Mouse (Mus musculus): ENCODE results near the gene Rln1. TPM values are rescaled to one million over a fixed set of nuclear protein-coding genes. Genes with fewer than 3 reads are reported as not detected.

The Rln1 gene
- polyA plus RNA-seq, 1 experiment from 2014 or later: 1.2 TPM

GRCm38 (mm10) chr19:29345636-29346035 is 11.2 kb upstream of the Rln1 start:
- Histone ChIP-seq H3K4me1 (ENCODE audit: control insufficient read depth, insufficient read depth, low read length) (no peaks in the 10 kb centered on the region), H3K27me3 (ENCODE audit: control insufficient read depth, insufficient read depth, low read length) (no peaks in the 10 kb centered on the region), H3K36me3 (ENCODE audit: control insufficient read depth, insufficient read depth, low read length) (no peaks in the 10 kb centered on the region), H3K4me3 (ENCODE audit: low read depth, low read length) (no peak overlapping the region), H3K9me3 (ENCODE audit: control insufficient read depth, low read length) (no peaks in the 10 kb centered on the region), H3K27ac (ENCODE audit: low read depth, low read length) (no peak overlapping the region), H3K9ac (ENCODE audit: low read length) (no peak overlapping the region), H3K4me2 (ENCODE audit: low read depth) (no peak overlapping the region)
- no peak for DNase-seq (ENCODE audit: low spot score)
- ATAC-seq (ENCODE audit: insufficient read depth, low FRiP score, low TSS enrichment): no peak
- whole genome bisulfite sequencing: 82% methylated on average over 6 of the region's 6 CpGs

- H3K9me3 ChIP-seq (ENCODE audit: control insufficient read depth, low read length): no peaks in the 10 kb centered on the region
- H3K36me3 ChIP-seq (ENCODE audit: control insufficient read depth, insufficient read depth, low read length): no peaks in the 10 kb centered on the region
- H3K9ac ChIP-seq (ENCODE audit: low read length): no peak overlapping the region
- ATAC-seq (ENCODE audit: insufficient read depth, low FRiP score, low TSS enrichment) (no peak), DNase-seq (ENCODE audit: low spot score) (no peak)
- H3K4me3 ChIP-seq (ENCODE audit: low read depth, low read length): no peak overlapping the region
- H3K27ac ChIP-seq (ENCODE audit: low read depth, low read length): no peak overlapping the region
- H3K27me3 ChIP-seq (ENCODE audit: control insufficient read depth, insufficient read depth, low read length): no peaks in the 10 kb centered on the region
- H3K4me2 ChIP-seq (ENCODE audit: low read depth): no peak overlapping the region
- no peaks in the 10 kb centered on the region for H3K4me1 ChIP-seq (ENCODE audit: control insufficient read depth, insufficient read depth, low read length)
Measured at GRCm38 (mm10) chr19:29344868-29345267, 10.4 kb upstream of the Rln1 start.

GRCm38 (mm10) chr19:29342281-29342680 is 7.8 kb upstream of the Rln1 start:
- Histone ChIP-seq H3K4me3 (ENCODE audit: low read depth, low read length) (no peak overlapping the region), H3K4me2 (ENCODE audit: low read depth) (no peak overlapping the region), H3K27ac (ENCODE audit: low read depth, low read length) (no peak overlapping the region), H3K4me1 (ENCODE audit: control insufficient read depth, insufficient read depth, low read length) (no peaks in the 10 kb centered on the region), H3K9ac (ENCODE audit: low read length) (no peak overlapping the region), H3K27me3 (ENCODE audit: control insufficient read depth, insufficient read depth, low read length) (no peaks in the 10 kb centered on the region), H3K9me3 (ENCODE audit: control insufficient read depth, low read length) (no peaks in the 10 kb centered on the region), H3K36me3 (ENCODE audit: control insufficient read depth, insufficient read depth, low read length) (no peaks in the 10 kb centered on the region)
- ATAC-seq (ENCODE audit: insufficient read depth, low FRiP score, low TSS enrichment) (no peak), DNase-seq (ENCODE audit: low spot score) (no peak)
- 85% methylated on average over 6 of the region's 6 CpGs for WGBS

GRCm38 (mm10) chr19:29341029-29341428 is 6.6 kb upstream of the Rln1 start:
- Histone ChIP-seq H3K4me1 (ENCODE audit: control insufficient read depth, insufficient read depth, low read length) (no peaks in the 10 kb centered on the region), H3K9ac (ENCODE audit: low read length) (no peak overlapping the region), H3K36me3 (ENCODE audit: control insufficient read depth, insufficient read depth, low read length) (no peaks in the 10 kb centered on the region), H3K4me3 (ENCODE audit: low read depth, low read length) (no peak overlapping the region), H3K4me2 (ENCODE audit: low read depth) (no peak overlapping the region), H3K27me3 (ENCODE audit: control insufficient read depth, insufficient read depth, low read length) (no peaks in the 10 kb centered on the region), H3K27ac (ENCODE audit: low read depth, low read length) (no peak overlapping the region), H3K9me3 (ENCODE audit: control insufficient read depth, low read length) (no peaks in the 10 kb centered on the region)
- WGBS: 90% methylated on average over 4 of the region's 4 CpGs
- no peak for DNase-seq (ENCODE audit: low spot score)
- no peak for ATAC-seq (ENCODE audit: insufficient read depth, low FRiP score, low TSS enrichment)

- Histone ChIP-seq H3K27me3 (ENCODE audit: control insufficient read depth, insufficient read depth, low read length) (no peaks in the 10 kb centered on the region), H3K36me3 (ENCODE audit: control insufficient read depth, insufficient read depth, low read length) (no peaks in the 10 kb centered on the region)
Measured at GRCm38 (mm10) chr19:29336624-29337023, 2.2 kb upstream of the Rln1 start.

GRCm38 (mm10) chr19:29326822-29327552 is 7.5 kb downstream of the Rln1 start:
- H3K9ac ChIP-seq (ENCODE audit: low read length): no peak overlapping the region
- H3K4me3 ChIP-seq (ENCODE audit: low read depth, low read length): no peak overlapping the region
- H3K27ac ChIP-seq (ENCODE audit: low read depth, low read length): no peak overlapping the region
- no peaks in the 10 kb centered on the region for H3K27me3 ChIP-seq (ENCODE audit: control insufficient read depth, insufficient read depth, low read length)
- no peaks in the 10 kb centered on the region for H3K9me3 ChIP-seq (ENCODE audit: control insufficient read depth, low read length)
- no peaks in the 10 kb centered on the region for H3K36me3 ChIP-seq (ENCODE audit: control insufficient read depth, insufficient read depth, low read length)
- WGBS: 86% methylated on average over 13 of the region's 13 CpGs
- ATAC-seq (ENCODE audit: insufficient read depth, low FRiP score, low TSS enrichment) (no peak), DNase-seq (ENCODE audit: low spot score) (no peak)
- no peaks in the 10 kb centered on the region for H3K4me1 ChIP-seq (ENCODE audit: control insufficient read depth, insufficient read depth, low read length)
- H3K4me2 ChIP-seq (ENCODE audit: low read depth): no peak overlapping the region

More at GRCm38 (mm10) chr19:29336624-29337023, 2.2 kb upstream of the Rln1 start:
- H3K4me2 ChIP-seq (ENCODE audit: low read depth): no peak overlapping the region
- 84% methylated on average over 2 of the region's 2 CpGs for WGBS
- H3K27ac ChIP-seq (ENCODE audit: low read depth, low read length): no peak overlapping the region
- ATAC-seq (ENCODE audit: insufficient read depth, low FRiP score, low TSS enrichment) (no peak), DNase-seq (ENCODE audit: low spot score) (no peak)
- no peak overlapping the region for H3K4me3 ChIP-seq (ENCODE audit: low read depth, low read length)
- H3K4me1 ChIP-seq (ENCODE audit: control insufficient read depth, insufficient read depth, low read length): no peaks in the 10 kb centered on the region
- no peaks in the 10 kb centered on the region for H3K9me3 ChIP-seq (ENCODE audit: control insufficient read depth, low read length)
- H3K9ac ChIP-seq (ENCODE audit: low read length): no peak overlapping the region

- no peaks in the 10 kb centered on the region for H3K9me3 ChIP-seq (ENCODE audit: control insufficient read depth, low read length)
- H3K9ac ChIP-seq (ENCODE audit: low read length): no peak overlapping the region
- H3K36me3 ChIP-seq (ENCODE audit: control insufficient read depth, insufficient read depth, low read length): no peaks in the 10 kb centered on the region
- H3K27me3 ChIP-seq (ENCODE audit: control insufficient read depth, insufficient read depth, low read length): no peaks in the 10 kb centered on the region
- H3K4me1 ChIP-seq (ENCODE audit: control insufficient read depth, insufficient read depth, low read length): no peaks in the 10 kb centered on the region
- ATAC-seq (ENCODE audit: insufficient read depth, low FRiP score, low TSS enrichment) (no peak), DNase-seq (ENCODE audit: low spot score) (no peak)
- no peak overlapping the region for H3K4me3 ChIP-seq (ENCODE audit: low read depth, low read length)
- 94% methylated on average over 4 of the region's 4 CpGs for WGBS
- no peak overlapping the region for H3K4me2 ChIP-seq (ENCODE audit: low read depth)
- H3K27ac ChIP-seq (ENCODE audit: low read depth, low read length): no peak overlapping the region
Measured at GRCm38 (mm10) chr19:29326396-29326795, 8.1 kb downstream of the Rln1 start.

- Histone ChIP-seq H3K27ac (ENCODE audit: low read depth, low read length) (no peak overlapping the region), H3K36me3 (ENCODE audit: control insufficient read depth, insufficient read depth, low read length) (no peaks in the 10 kb centered on the region), H3K4me3 (ENCODE audit: low read depth, low read length) (no peak overlapping the region), H3K4me2 (ENCODE audit: low read depth) (peak overlapping the region; percentile 41; the same call in 1 of the 2 replicates), H3K9me3 (ENCODE audit: control insufficient read depth, low read length) (no peaks in the 10 kb centered on the region), H3K9ac (ENCODE audit: low read length) (no peak overlapping the region), H3K4me1 (ENCODE audit: control insufficient read depth, insufficient read depth, low read length) (no peaks in the 10 kb centered on the region), H3K27me3 (ENCODE audit: control insufficient read depth, insufficient read depth, low read length) (no peaks in the 10 kb centered on the region)
- 73% methylated on average over 9 of the region's 9 CpGs for WGBS
- ATAC-seq (ENCODE audit: insufficient read depth, low FRiP score, low TSS enrichment) (no peak), DNase-seq (ENCODE audit: low spot score) (no peak)
Measured at GRCm38 (mm10) chr19:29325852-29326180, 8.7 kb downstream of the Rln1 start.

GRCm38 (mm10) chr19:29325053-29325851 is 9.2 kb downstream of the Rln1 start, which contains the start of gene Insl6:
Insl6 (minus strand) TSS chr19:29325356.
- H3K4me2 ChIP-seq (ENCODE audit: low read depth): peak within 1 kb of the TSS; percentile 41
- 6% methylated on average over 24 of the region's 31 CpGs for WGBS
- ATAC-seq (ENCODE audit: insufficient read depth, low FRiP score, low TSS enrichment) (peak; percentile 89), DNase-seq (ENCODE audit: low spot score) (peak; percentile 71)
- no peaks in the 10 kb centered on the region for H3K27me3 ChIP-seq (ENCODE audit: control insufficient read depth, insufficient read depth, low read length)
- no peaks in the 10 kb centered on the region for H3K36me3 ChIP-seq (ENCODE audit: control insufficient read depth, insufficient read depth, low read length)
- H3K9me3 ChIP-seq (ENCODE audit: control insufficient read depth, low read length): no peaks in the 10 kb centered on the region
- H3K9ac ChIP-seq (ENCODE audit: low read length): peak within 1 kb of the TSS; percentile 11; the same call in 1 of the 2 replicates
- H3K4me3 ChIP-seq (ENCODE audit: low read depth, low read length): peak within 1 kb of the TSS; percentile 21
- no peak within 1 kb of the TSS for H3K27ac ChIP-seq (ENCODE audit: low read depth, low read length)
- H3K4me1 ChIP-seq (ENCODE audit: control insufficient read depth, insufficient read depth, low read length): no peaks in the 10 kb centered on the region
